Mouse (Mus musculus) ovary, postnatal 36 days (tissue): ENCODE data around the gene Trim52.
"Not testable (repeated sequence)": the region's sequence is repeated elsewhere in the genome, so short reads cannot be mapped to it uniquely, and the experiment has no call there.

Experiments used
- DNase-seq: peaks from one replicate; pipeline ENCODE4 v3.0.0; 2022; ENCODE audit warnings: low spot score, mixed read lengths

Gene Trim52

GRCm38 (mm10) chr14:106105980-106106379 is at the start of gene Trim52:
Trim52 (plus strand) TSS chr14:106106198.
- DNase-seq: no peak

- no peak for DNase-seq
These were observed 33.4 kb upstream of the Trim52 start for GRCm38 (mm10) chr14:106072608-106073007.

GRCm38 (mm10) chr14:106075181-106076064 is 30.6 kb upstream of the Trim52 start:
- DNase-seq: peak; percentile 7

- DNase-seq: no peak
These were observed 17.4 kb upstream of the Trim52 start for GRCm38 (mm10) chr14:106088480-106089037.

- DNase-seq: no peak
These were observed 9.2 kb upstream of the Trim52 start for GRCm38 (mm10) chr14:106096816-106097215.

- no peak for DNase-seq
These were observed 5.1 kb upstream of the Trim52 start for GRCm38 (mm10) chr14:106100858-106101257.

- DNase-seq: no peak
These were observed 427 bp downstream of the Trim52 start for GRCm38 (mm10) chr14:106106425-106106824.

- DNase-seq: no peak
These were observed 13.4 kb downstream of the Trim52 start for GRCm38 (mm10) chr14:106119371-106119770.

- DNase-seq: no peak
These were observed 30.3 kb downstream of the Trim52 start for GRCm38 (mm10) chr14:106136272-106136671.

GRCm38 (mm10) chr14:106151188-106151587 is 45.2 kb downstream of the Trim52 start:
- DNase-seq: no peak

GRCm38 (mm10) chr14:106154879-106155576 is 49.0 kb downstream of the Trim52 start:
- no peak for DNase-seq

GRCm38 (mm10) chr14:106156533-106156932 is 50.5 kb downstream of the Trim52 start:
- DNase-seq: no peak

GRCm38 (mm10) chr14:106162331-106162730 is 56.3 kb downstream of the Trim52 start:
- DNase-seq: no peak

- DNase-seq: no peak
These were observed 57.2 kb downstream of the Trim52 start for GRCm38 (mm10) chr14:106163196-106163595.

GRCm38 (mm10) chr14:106163933-106164332 is 57.9 kb downstream of the Trim52 start:
- DNase-seq: not testable (repeated sequence)

GRCm38 (mm10) chr14:106176879-106177278 is 70.9 kb downstream of the Trim52 start:
- no peak for DNase-seq

GRCm38 (mm10) chr14:106178245-106178644 is 72.2 kb downstream of the Trim52 start:
- DNase-seq: no peak

GRCm38 (mm10) chr14:106179102-106179727 is 73.2 kb downstream of the Trim52 start:
- DNase-seq: no peak

- no peak for DNase-seq
These were observed 73.7 kb downstream of the Trim52 start for GRCm38 (mm10) chr14:106179728-106180125.

- no peak for DNase-seq
These were observed 74.6 kb downstream of the Trim52 start for GRCm38 (mm10) chr14:106180616-106181015.

- no peak for DNase-seq
These were observed 78.0 kb downstream of the Trim52 start for GRCm38 (mm10) chr14:106183985-106184384.
